ENCODE assay signal across 13 mouse cellular contexts in genomic region chr16:62322809-62323208, GRCm38 (mm10).
A peak's percentile ranks its signal among the peaks of the same experiment; 100 is the strongest.
DNase-seq lines count a peak whose midpoint lies in the region; ATAC-seq and TF ChIP-seq lines count a peak whose summit lies in the region.
"Had no signal": no experiment of that assay in that cellular context is flagged by ENCODE, and none has a peak within 500 bp of the region (broad histone marks: within the 10 kb centered on the region; RNA-seq: fewer than 3 reads in every experiment).

No protein-coding gene starts in this region.

- TF ChIP-seq POLR2A in lung, adult 2 months (IDR thresholded peaks at IDR 0.05; ENCODE audit: borderline replicate concordance, extremely low read depth, low read depth, low read length): no peak

- no peaks in the 10 kb centered on the region for H3K9me3 ChIP-seq in heart, embryonic 11.5 days (replicated peaks; ENCODE audit: control insufficient read depth, low read length)
- no peaks in the 10 kb centered on the region for H3K9me3 ChIP-seq in lung, embryonic 14.5 days (ENCODE audit: low read depth, low read length)
- H3K9me3 ChIP-seq: limb, embryonic 15.5 days had no signal

- peak; percentile 25 for TF ChIP-seq CTCF in lung, embryonic 14.5 days (IDR thresholded peaks at IDR 0.05; ENCODE audit: low read depth)
- TF ChIP-seq CTCF in lung, adult 2 months (IDR thresholded peaks at IDR 0.05; ENCODE audit: insufficient read depth, low read length): no peak

- no peak overlapping the region for H3K4me2 ChIP-seq in heart, embryonic 11.5 days
- H3K4me2 ChIP-seq in lung, embryonic 14.5 days: no peak overlapping the region
- H3K4me2 ChIP-seq: limb, embryonic 15.5 days had no signal

- WGBS in heart, embryonic 11.5 days (ENCODE audit: insufficient replicate concordance): 73% methylated on average over 1 of the region's 1 CpGs
- WGBS in lung, embryonic 14.5 days: 82% methylated on average over 1 of the region's 1 CpGs
- 62% methylated on average over 1 of the region's 1 CpGs for WGBS in lung, adult 2 months

- H3K9ac ChIP-seq in heart, embryonic 11.5 days (ENCODE audit: low read depth, low read length): no peak overlapping the region
- no peak overlapping the region for H3K9ac ChIP-seq in lung, embryonic 14.5 days
- H3K9ac ChIP-seq: limb, embryonic 15.5 days had no signal

- ATAC-seq in heart, embryonic 11.5 days (replicated peaks; ENCODE audit: insufficient number of reproducible peaks, low FRiP score, low TSS enrichment): 0 out of 2 replicates have a peak, but pooled peaks have one; percentile 18
- ATAC-seq in lung, embryonic 14.5 days (ENCODE audit: insufficient read depth): no peak
- 0 out of 2 replicates have a peak, but pooled peaks have one; percentile 9 for ATAC-seq in monocyte, adult 5-6 weeks (replicated peaks; ENCODE audit: insufficient number of reproducible peaks, low FRiP score, low TSS enrichment, poor library complexity, severe bottlenecking)
- no peak for ATAC-seq in inflammation-experienced regulatory T-cells, adult 6 months

- no peak overlapping the region for H3K4me3 ChIP-seq in heart, embryonic 11.5 days (ENCODE audit: low read depth, low read length)
- no peak overlapping the region for H3K4me3 ChIP-seq in lung, embryonic 14.5 days (ENCODE audit: low read depth, low read length)
- no peak overlapping the region for H3K4me3 ChIP-seq in lung, adult 2 months (replicated peaks; ENCODE audit: extremely low read depth, low read depth, low read length)
- H3K4me3 ChIP-seq: limb, embryonic 15.5 days; myocyte had no signal

- intact Hi-C loops in heart, postnatal 36 days (cut with DNase I): no loop called here

- no peak for DNase-seq in heart, postnatal 36 days
- DNase-seq in lung, embryonic 14.5 days: peak; percentile 15
- no peak for DNase-seq in lung, adult 2 months
- DNase-seq in R1 (ENCODE audit: low read depth, low spot score): peak; percentile 5
- DNase-seq: adrenal gland, postnatal 14 days; cerebellum, adult 8-10 months; lung, postnatal 10 days had no signal

- no peak overlapping the region for H3K27ac ChIP-seq in heart, embryonic 11.5 days (ENCODE audit: low read depth, low read length)
- H3K27ac ChIP-seq in lung, embryonic 14.5 days (ENCODE audit: low read depth): no peak overlapping the region
- H3K27ac ChIP-seq: limb, embryonic 15.5 days had no signal

- H3K36me3 ChIP-seq in heart, embryonic 11.5 days (ENCODE audit: control insufficient read depth, insufficient read depth, low read length): no peaks in the 10 kb centered on the region
- no peaks in the 10 kb centered on the region for H3K36me3 ChIP-seq in lung, embryonic 14.5 days (ENCODE audit: insufficient read depth)
- H3K36me3 ChIP-seq: G1E; limb, embryonic 15.5 days had no signal

- no peaks in the 10 kb centered on the region for H3K27me3 ChIP-seq in heart, embryonic 11.5 days (ENCODE audit: control insufficient read depth, insufficient read depth, low read length)
- no peaks in the 10 kb centered on the region for H3K27me3 ChIP-seq in lung, embryonic 14.5 days (ENCODE audit: insufficient read depth, low read length)
- H3K27me3 ChIP-seq: limb, embryonic 15.5 days had no signal

- H3K4me1 ChIP-seq in heart, embryonic 11.5 days (ENCODE audit: control insufficient read depth, insufficient read depth, low read length): no peaks in the 10 kb centered on the region
- H3K4me1 ChIP-seq in lung, embryonic 14.5 days (ENCODE audit: insufficient read depth): no peaks in the 10 kb centered on the region
- no peaks in the 10 kb centered on the region for H3K4me1 ChIP-seq in lung, adult 2 months (ENCODE audit: control insufficient read depth, insufficient read depth, low read length)
- H3K4me1 ChIP-seq: limb, embryonic 15.5 days had no signal

Comparison
In these comparisons a context has a peak if more than half of its experiments do, and no peak if none do; other contexts are left out.
1. DNase-seq: peak in lung, embryonic 14.5 days (single experiment) and R1 (single experiment); none in heart, postnatal 36 days (0 of 2) and lung, adult 2 months (single experiment).
2. ATAC-seq: peak in heart, embryonic 11.5 days (single experiment) and monocyte, adult 5-6 weeks (single experiment); none in lung, embryonic 14.5 days (single experiment) and inflammation-experienced regulatory T-cells, adult 6 months (single experiment).